Mouse (Mus musculus): ENCODE measurements at regions not wholly inside any gene's neighbourhood (a gene's known extent, or its start where the extent isn't known, plus 50 kb on each side); places are given as distances from the start of the nearest gene placed in this dataset.

DNA sequence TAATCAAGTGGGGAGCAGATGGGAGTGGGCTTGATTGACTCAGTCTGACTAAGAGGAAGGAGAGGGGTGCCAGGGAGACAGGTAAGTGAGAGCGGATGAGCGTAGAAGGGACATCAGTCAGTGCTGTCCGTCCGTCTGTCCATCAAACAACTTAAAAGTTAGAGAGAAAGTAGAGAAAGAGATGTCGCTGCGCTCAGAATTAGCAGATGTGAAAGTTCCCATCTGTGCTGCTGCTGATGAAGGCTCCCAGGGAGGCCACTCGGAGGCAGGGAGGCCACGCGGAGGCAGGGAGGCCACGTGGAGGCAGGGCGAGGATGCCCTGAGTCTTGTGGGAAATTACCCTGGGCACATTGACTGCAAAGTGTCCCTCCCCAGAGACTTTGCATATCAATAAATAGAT, 118.4 kb upstream of the Tbca start:
- DNase-seq (ENCODE audit: low spot score), result peak; percentile 15
- H3K36me3 ChIP-seq, result no peaks in the 10 kb centered on the region
- H3K27ac ChIP-seq, result no peak overlapping the region
- peaks cover 45% of the 10 kb centered on the region for H3K27me3 ChIP-seq (ENCODE audit: low read depth, poor library complexity, severe bottlenecking)
- H3K4me1 ChIP-seq, result no peaks in the 10 kb centered on the region
- H3K9me3 ChIP-seq (replicated peaks), result no peaks in the 10 kb centered on the region
- 91% methylated on average over 11 of the region's 11 CpGs for WGBS
- H3K4me3 ChIP-seq, result no peak overlapping the region

DNA sequence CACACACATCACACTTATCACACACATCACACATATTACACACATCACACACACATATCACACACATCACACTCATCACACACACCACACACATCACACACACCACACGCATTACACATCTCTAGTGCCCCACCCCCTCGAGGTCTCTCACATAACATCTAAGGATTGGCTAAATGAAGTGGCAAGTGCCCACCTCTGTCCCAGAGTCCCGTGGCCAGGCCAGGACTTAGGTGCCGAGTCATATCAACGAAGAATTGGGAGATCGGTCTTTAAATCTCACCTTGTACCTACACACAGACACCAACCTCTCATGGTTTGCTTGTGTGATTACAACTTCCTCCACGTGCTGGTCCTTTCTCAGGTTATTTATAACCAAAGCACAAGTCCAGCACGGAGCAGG, 117.7 kb upstream of the Tbca start:
- H3K4me3 ChIP-seq, result no peak overlapping the region
- H3K27me3 ChIP-seq (ENCODE audit: low read depth, poor library complexity, severe bottlenecking), result peaks cover 43% of the 10 kb centered on the region
- H3K36me3 ChIP-seq, result no peaks in the 10 kb centered on the region
- DNase-seq (ENCODE audit: low spot score), result peak; percentile 22
- no peak overlapping the region for H3K27ac ChIP-seq
- H3K4me1 ChIP-seq, result no peaks in the 10 kb centered on the region
- WGBS, result 90% methylated on average over 8 of the region's 8 CpGs
- H3K9me3 ChIP-seq (replicated peaks), result no peaks in the 10 kb centered on the region

DNA sequence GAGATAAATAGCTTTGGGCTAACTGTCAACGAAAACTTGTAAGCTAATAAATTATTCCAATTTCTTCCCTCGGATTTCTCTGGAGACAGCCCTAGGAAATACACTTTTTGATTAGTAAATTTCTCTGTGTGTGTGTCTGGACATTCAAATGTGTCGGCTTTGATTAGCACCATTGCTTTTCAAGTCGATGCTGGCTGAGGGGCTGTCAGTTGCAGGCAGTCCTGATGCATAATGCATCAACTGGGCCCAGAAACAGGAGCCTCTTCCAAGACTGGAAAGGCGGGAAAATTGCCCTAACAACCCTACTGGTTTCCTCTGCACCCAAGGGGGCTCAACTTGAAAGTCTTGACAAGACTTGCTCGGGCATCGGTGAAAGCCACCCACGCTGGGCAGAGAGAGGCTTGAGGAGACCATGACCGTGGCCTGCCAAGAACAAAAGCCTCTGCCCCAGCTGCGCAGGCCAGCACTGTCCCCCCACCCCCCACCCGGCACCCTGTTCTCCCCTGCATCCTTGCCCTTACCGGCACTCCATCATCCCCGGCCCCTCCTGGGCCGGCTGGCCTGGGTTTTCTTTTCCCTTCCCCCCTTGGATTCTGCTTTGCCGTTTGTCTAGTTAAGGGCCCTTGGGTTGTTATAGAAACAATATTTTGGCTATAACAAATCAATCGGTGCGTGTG, 108.1 kb upstream of the Tbca start:
- DNase-seq (ENCODE audit: low spot score), result peak; percentile 30
- no peaks in the 10 kb centered on the region for H3K9me3 ChIP-seq (replicated peaks)
- peaks cover 13% of the 10 kb centered on the region for H3K4me1 ChIP-seq
- peaks cover 41% of the 10 kb centered on the region for H3K27me3 ChIP-seq (ENCODE audit: low read depth, poor library complexity, severe bottlenecking)
- H3K4me3 ChIP-seq, result no peak overlapping the region
- no peak overlapping the region for H3K27ac ChIP-seq
- 39% methylated on average over 17 of the region's 17 CpGs for WGBS
- H3K36me3 ChIP-seq, result no peaks in the 10 kb centered on the region

DNA sequence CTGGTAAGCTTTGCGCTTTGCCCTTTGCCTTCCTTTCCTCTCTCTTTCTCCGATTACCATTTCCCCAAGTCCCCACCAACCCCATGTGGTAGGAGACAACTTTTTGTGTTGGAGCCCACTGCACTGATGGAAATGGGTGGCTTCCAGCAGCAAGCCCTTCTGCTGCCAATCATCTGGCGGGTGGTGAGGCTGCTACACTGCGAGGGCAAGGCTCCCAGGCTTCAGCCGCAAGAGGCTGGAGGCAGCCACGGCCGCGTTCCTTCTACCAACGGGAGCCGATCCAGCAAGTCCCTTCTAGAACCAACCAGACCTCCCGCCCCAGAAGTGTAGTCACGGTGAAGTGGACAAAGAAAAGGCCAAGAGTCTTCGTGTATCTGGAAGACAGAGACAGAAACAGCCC, 107.1 kb upstream of the Tbca start:
- Histone ChIP-seq H3K27ac (no peak overlapping the region), H3K27me3 (ENCODE audit: low read depth, poor library complexity, severe bottlenecking) (peaks cover 51% of the 10 kb centered on the region)
- 90% methylated on average over 13 of the region's 13 CpGs for WGBS

GRCm38 (mm10) chr13:94685191-94685590, 103.5 kb upstream of the Tbca start:
- Histone ChIP-seq H3K36me3 (no peaks in the 10 kb centered on the region), H3K4me1 (peaks cover 11% of the 10 kb centered on the region), H3K27ac (no peak overlapping the region), H3K9me3 (replicated peaks) (no peaks in the 10 kb centered on the region), H3K4me3 (no peak overlapping the region), H3K27me3 (ENCODE audit: low read depth, poor library complexity, severe bottlenecking) (peaks cover 61% of the 10 kb centered on the region)
- no peak for DNase-seq (ENCODE audit: low spot score)
- WGBS, result 69% methylated on average over 7 of the region's 7 CpGs

More for the DNA sequence above, 107.1 kb upstream of the Tbca start:
- H3K4me1 ChIP-seq, result peaks cover 13% of the 10 kb centered on the region
- H3K9me3 ChIP-seq (replicated peaks), result no peaks in the 10 kb centered on the region
- H3K36me3 ChIP-seq, result no peaks in the 10 kb centered on the region
- H3K4me3 ChIP-seq, result no peak overlapping the region
- no peak for DNase-seq (ENCODE audit: low spot score)

DNA sequence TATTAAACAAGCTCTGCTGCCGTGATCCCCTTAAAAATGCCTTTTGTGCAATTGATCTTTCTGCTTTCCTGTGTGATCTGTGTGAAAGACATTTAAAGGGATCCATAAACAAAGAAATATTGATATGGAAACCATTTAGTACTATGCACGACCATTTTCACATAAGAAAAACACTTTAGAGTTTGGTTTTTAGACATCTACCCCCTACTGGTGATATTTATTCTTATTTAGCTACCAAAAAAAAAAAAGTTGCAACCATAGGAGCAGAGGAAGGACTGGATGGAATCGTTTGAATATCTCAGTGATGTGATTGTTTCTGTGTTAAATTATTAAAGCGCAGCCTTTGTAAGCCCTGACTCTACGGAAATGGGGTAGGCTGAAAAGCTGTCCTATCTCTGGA, 101.4 kb upstream of the Tbca start:
- Histone ChIP-seq H3K27me3 (ENCODE audit: low read depth, poor library complexity, severe bottlenecking) (peaks cover 47% of the 10 kb centered on the region), H3K4me3 (no peak overlapping the region), H3K36me3 (no peaks in the 10 kb centered on the region), H3K9me3 (replicated peaks) (no peaks in the 10 kb centered on the region), H3K4me1 (0 out of 2 replicates have a peak, but pooled peaks cover 2% of the 10 kb centered on the region), H3K27ac (no peak overlapping the region)
- no peak for DNase-seq (ENCODE audit: low spot score)
- 84% methylated on average over 5 of the region's 5 CpGs for WGBS

DNA sequence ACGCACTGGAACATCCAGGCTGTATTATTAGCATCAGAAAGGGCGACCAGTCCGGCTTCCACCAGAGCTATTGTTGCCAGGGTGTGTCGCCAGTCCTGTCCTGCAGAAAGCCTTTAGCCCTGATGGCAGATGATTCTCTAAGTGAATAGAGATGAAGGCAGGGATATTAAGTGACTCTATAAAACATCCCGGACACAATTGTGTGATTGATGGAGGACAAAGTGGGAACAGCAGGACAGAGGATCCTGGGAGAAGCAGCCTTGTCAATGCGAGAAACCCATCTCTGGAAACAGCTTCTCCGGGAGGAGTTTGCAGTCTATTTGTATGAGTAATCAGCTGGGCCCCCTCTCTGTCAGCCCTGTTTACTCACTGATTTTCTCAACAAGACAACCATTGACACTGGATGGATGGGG, 82.1 kb upstream of the Tbca start:
- Histone ChIP-seq H3K4me3 (no peak overlapping the region), H3K27ac (no peak overlapping the region), H3K4me1 (peaks cover 61% of the 10 kb centered on the region), H3K36me3 (no peaks in the 10 kb centered on the region), H3K9me3 (replicated peaks) (no peaks in the 10 kb centered on the region), H3K27me3 (ENCODE audit: low read depth, poor library complexity, severe bottlenecking) (peaks cover 99% of the 10 kb centered on the region)
- peak; percentile 43 for DNase-seq (ENCODE audit: low spot score)
- WGBS, result 4% methylated on average over 7 of the region's 7 CpGs

DNA sequence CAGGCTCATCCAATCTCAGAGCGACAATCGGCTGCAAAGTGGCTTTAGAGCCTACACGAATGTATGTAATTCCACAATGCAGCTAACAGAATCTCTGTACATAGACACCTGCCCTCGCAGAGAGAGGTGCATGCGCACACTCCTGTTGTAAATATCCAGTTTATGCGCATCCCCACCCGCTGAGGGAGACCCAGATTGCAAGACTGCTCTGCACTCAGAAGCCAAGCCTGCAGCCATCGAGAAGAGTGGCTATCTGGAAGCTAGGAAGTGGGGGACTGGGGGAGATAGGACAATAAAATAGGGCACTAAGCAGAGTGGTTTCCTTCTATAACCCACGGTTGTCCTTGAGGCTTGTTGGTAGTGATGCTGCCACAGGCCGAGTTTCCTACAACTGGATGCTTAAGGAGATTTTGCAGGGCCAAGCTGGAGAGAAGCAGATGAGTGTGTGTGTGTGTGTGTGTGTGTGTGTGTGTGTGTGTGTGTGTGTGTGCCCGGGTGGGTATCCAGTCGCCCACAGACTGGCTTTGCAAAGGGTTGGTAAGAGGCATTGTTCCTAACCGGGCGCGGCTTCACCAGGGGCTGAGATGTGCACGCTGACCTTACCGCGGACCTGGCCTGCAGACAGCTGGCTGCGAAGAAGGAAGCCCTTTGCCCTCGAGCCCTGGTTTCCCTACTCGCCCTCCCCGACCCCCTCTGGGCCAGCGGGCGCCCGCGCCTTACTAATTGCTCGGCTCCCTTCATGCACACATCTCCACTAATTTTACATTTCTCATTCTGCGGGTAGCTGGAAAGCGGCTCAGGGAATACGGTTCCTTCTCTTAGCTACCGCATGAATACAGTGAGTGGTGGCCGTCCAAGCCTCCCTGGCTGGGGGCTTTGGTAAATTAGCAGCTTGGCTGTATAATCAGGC, 81.1 kb upstream of the Tbca start:
- peak overlapping the region; percentile 20; the same call in 1 of the 2 replicates for H3K27ac ChIP-seq
- no peaks in the 10 kb centered on the region for H3K36me3 ChIP-seq
- peaks cover 51% of the 10 kb centered on the region for H3K4me1 ChIP-seq
- peak overlapping the region; percentile 30 for H3K4me3 ChIP-seq
- WGBS, result 2% methylated on average over 32 of the region's 32 CpGs
- peaks cover 100% of the 10 kb centered on the region for H3K27me3 ChIP-seq (ENCODE audit: low read depth, poor library complexity, severe bottlenecking)
- peak; percentile 74 for DNase-seq (ENCODE audit: low spot score)
- H3K9me3 ChIP-seq (replicated peaks), result no peaks in the 10 kb centered on the region

- WGBS, result 25% methylated on average over 5 of the region's 5 CpGs
- peaks cover 41% of the 10 kb centered on the region for H3K4me1 ChIP-seq
- DNase-seq (ENCODE audit: low spot score), result no peak
Measured at GRCm38 (mm10) chr13:94708786-94709185, 79.9 kb upstream of the Tbca start.

GRCm38 (mm10) chr13:94709691-94710573, 78.8 kb upstream of the Tbca start:
- Histone ChIP-seq H3K27me3 (ENCODE audit: low read depth, poor library complexity, severe bottlenecking) (peaks cover 100% of the 10 kb centered on the region), H3K4me1 (peaks cover 41% of the 10 kb centered on the region), H3K36me3 (no peaks in the 10 kb centered on the region), H3K27ac (peak overlapping the region; percentile 61), H3K4me3 (peak overlapping the region; percentile 44), H3K9me3 (replicated peaks) (no peaks in the 10 kb centered on the region)
- WGBS, result under 1% methylated on average over 50 of the region's 50 CpGs
- peak; percentile 80 for DNase-seq (ENCODE audit: low spot score)

More at GRCm38 (mm10) chr13:94708786-94709185, 79.9 kb upstream of the Tbca start:
- no peak overlapping the region for H3K27ac ChIP-seq
- no peaks in the 10 kb centered on the region for H3K36me3 ChIP-seq
- peaks cover 100% of the 10 kb centered on the region for H3K27me3 ChIP-seq (ENCODE audit: low read depth, poor library complexity, severe bottlenecking)
- H3K4me3 ChIP-seq, result no peak overlapping the region
- no peaks in the 10 kb centered on the region for H3K9me3 ChIP-seq (replicated peaks)

DNA sequence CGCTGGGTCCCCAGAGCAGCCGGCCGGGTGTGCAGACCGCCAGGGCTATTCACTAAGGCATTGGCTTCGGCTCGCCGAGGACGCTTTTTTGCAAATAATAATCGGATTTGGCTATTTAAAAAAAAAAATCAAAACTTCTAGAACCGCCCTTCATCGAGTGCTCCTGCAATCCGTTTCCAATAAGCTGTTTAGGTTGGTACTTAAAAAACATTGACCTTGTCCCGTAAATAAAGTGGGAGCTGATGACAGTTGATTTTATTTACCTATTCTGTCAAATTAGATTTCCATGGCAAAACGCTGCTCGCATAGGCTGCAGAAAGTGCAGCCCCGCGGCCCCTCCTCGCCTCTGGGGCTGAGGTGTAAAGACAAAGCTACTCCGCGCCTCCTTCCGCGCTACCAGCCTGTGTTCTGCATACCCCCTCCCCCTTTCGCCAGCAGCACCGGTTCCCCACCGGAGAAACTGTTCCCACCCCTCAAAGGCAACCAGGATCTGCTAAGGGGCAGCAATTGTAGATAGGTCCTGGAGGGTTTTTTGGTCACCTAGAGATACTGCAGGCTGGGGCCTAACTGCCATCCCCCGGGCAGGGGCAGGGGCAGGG, 78.0 kb upstream of the Tbca start:
- 2% methylated on average over 26 of the region's 26 CpGs for WGBS
- H3K27me3 ChIP-seq (ENCODE audit: low read depth, poor library complexity, severe bottlenecking), result peaks cover 100% of the 10 kb centered on the region
- H3K9me3 ChIP-seq (replicated peaks), result no peaks in the 10 kb centered on the region
- H3K36me3 ChIP-seq, result no peaks in the 10 kb centered on the region
- peak; percentile 66 for DNase-seq (ENCODE audit: low spot score)
- peak overlapping the region; percentile 61 for H3K27ac ChIP-seq
- peak overlapping the region; percentile 44 for H3K4me3 ChIP-seq
- H3K4me1 ChIP-seq, result peaks cover 41% of the 10 kb centered on the region

GRCm38 (mm10) chr13:94713451-94713850, 75.3 kb upstream of the Tbca start:
- no peak overlapping the region for H3K4me3 ChIP-seq
- no peak overlapping the region for H3K27ac ChIP-seq
- H3K27me3 ChIP-seq (ENCODE audit: low read depth, poor library complexity, severe bottlenecking), result peaks cover 75% of the 10 kb centered on the region
- H3K9me3 ChIP-seq (replicated peaks), result no peaks in the 10 kb centered on the region
- DNase-seq (ENCODE audit: low spot score), result no peak
- 58% methylated on average over 3 of the region's 3 CpGs for WGBS
- no peaks in the 10 kb centered on the region for H3K36me3 ChIP-seq
- peaks cover 22% of the 10 kb centered on the region for H3K4me1 ChIP-seq

Data from limb, embryonic 10.5 days (tissue).